10 mouse cellular contexts compared by ENCODE assay signal in the genomic region with DNA sequence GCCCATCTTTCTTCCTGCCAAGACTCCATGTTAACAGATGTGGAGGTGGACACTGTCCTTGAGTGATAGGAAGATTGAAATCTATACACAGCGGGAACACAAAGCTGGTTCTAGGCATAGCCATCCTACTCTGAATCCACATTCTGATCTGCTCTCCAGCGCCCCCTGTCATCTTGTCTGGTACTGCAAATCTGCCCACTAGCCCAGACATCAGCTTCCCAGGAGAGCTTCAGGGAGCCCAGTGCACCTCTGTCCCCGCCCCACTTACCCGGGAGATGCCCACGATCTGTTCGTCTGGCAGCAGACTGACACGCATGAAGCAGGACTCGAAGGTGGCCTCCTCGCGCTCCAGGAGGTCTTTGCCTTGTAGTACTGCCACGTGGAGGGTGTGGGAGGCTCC. TPM values are rescaled to one million over a fixed set of nuclear protein-coding genes. Genes with fewer than 3 reads are reported as not detected.
DNase-seq lines count a peak whose midpoint lies in the region; ATAC-seq and TF ChIP-seq lines count a peak whose summit lies in the region.
"Had no signal": no experiment of that assay in that cellular context is flagged by ENCODE, and none has a peak within 500 bp of the region (broad histone marks: within the 10 kb centered on the region; RNA-seq: fewer than 3 reads in every experiment).

No protein-coding gene starts in this region.

- H3K9ac ChIP-seq in liver, embryonic 11.5 days (ENCODE audit: low read depth, low read length), result no peak overlapping the region
- no peak overlapping the region for H3K9ac ChIP-seq in hindbrain, postnatal 0 days (replicated peaks; ENCODE audit: low read length)
- H3K9ac ChIP-seq in liver, postnatal 0 days (replicated peaks), result no peak overlapping the region
- H3K9ac ChIP-seq: liver, embryonic 15.5 days had no signal

- DNase-seq in liver, result peak; percentile 69
- DNase-seq in liver, embryonic 11.5 days (ENCODE audit: low spot score), result no peak
- peak; percentile 80 for DNase-seq in R1 (ENCODE audit: low read depth, low spot score)
- DNase-seq in cerebellum, adult 2 months, result peak; percentile 55 to 76
- peak; percentile 41 for DNase-seq in hindbrain, postnatal 0 days (ENCODE audit: low spot score)
- peak; percentile 80 for DNase-seq in liver, postnatal 0 days
- DNase-seq in retina, postnatal 1 day, result peak; percentile 80
- DNase-seq in Muller cell, postnatal 12 days (ENCODE audit: inconsistent ontology term), result no peak

- no peaks in the 10 kb centered on the region for H3K9me3 ChIP-seq in liver, embryonic 11.5 days (ENCODE audit: control insufficient read depth, low read length)
- no peaks in the 10 kb centered on the region for H3K9me3 ChIP-seq in hindbrain, postnatal 0 days (ENCODE audit: low read length)
- no peaks in the 10 kb centered on the region for H3K9me3 ChIP-seq in liver, postnatal 0 days (ENCODE audit: low read length)
- H3K9me3 ChIP-seq: liver, embryonic 15.5 days had no signal

- WGBS in liver, embryonic 11.5 days, result 14% methylated on average over 11 of the region's 11 CpGs
- WGBS in cerebellum, adult 2 months, result 19% methylated on average over 11 of the region's 11 CpGs
- WGBS in hindbrain, postnatal 0 days, result 17% methylated on average over 11 of the region's 11 CpGs
- WGBS in liver, postnatal 0 days (ENCODE audit: insufficient replicate concordance), result 14% methylated on average over 11 of the region's 11 CpGs

- H3K27me3 ChIP-seq in liver, embryonic 11.5 days (replicated peaks; ENCODE audit: control insufficient read depth, insufficient read depth, low read length), result peaks cover 5% of the 10 kb centered on the region
- H3K27me3 ChIP-seq in cerebellum, adult 2 months (ENCODE audit: control insufficient read depth, insufficient read depth, low read length), result no peaks in the 10 kb centered on the region
- H3K27me3 ChIP-seq in hindbrain, postnatal 0 days (ENCODE audit: insufficient read depth, low read length), result no peaks in the 10 kb centered on the region
- H3K27me3 ChIP-seq in liver, postnatal 0 days (ENCODE audit: insufficient read depth, low read length), result no peaks in the 10 kb centered on the region

- H3K4me1 ChIP-seq in liver, embryonic 11.5 days (replicated peaks; ENCODE audit: control insufficient read depth, insufficient read depth, low read length), result no peaks in the 10 kb centered on the region; the same call in none of the 2 replicates
- peaks cover 32% of the 10 kb centered on the region for H3K4me1 ChIP-seq in cerebellum, adult 2 months (ENCODE audit: control insufficient read depth, insufficient read depth, low read length)
- no peaks in the 10 kb centered on the region for H3K4me1 ChIP-seq in hindbrain, postnatal 0 days (ENCODE audit: insufficient read depth, low read length)
- no peaks in the 10 kb centered on the region; the same call in 1 of the 2 replicates for H3K4me1 ChIP-seq in liver, postnatal 0 days (ENCODE audit: insufficient read depth)

- ATAC-seq in liver, embryonic 11.5 days (replicated peaks; ENCODE audit: low FRiP score), result no peak
- ATAC-seq in hindbrain, postnatal 0 days, result 0 out of 2 replicates have a peak, but pooled peaks have one; percentile 18
- no peak for ATAC-seq in liver, postnatal 0 days

- TF ChIP-seq EP300 in liver, postnatal 0 days (IDR thresholded peaks at IDR 0.05; ENCODE audit: low read depth), result no peak

- no peak overlapping the region for H3K4me3 ChIP-seq in liver, embryonic 11.5 days (ENCODE audit: low read depth, low read length)
- no peak overlapping the region for H3K4me3 ChIP-seq in cerebellum, adult 2 months (replicated peaks; ENCODE audit: insufficient read depth, low read depth, low read length)
- H3K4me3 ChIP-seq in hindbrain, postnatal 0 days (ENCODE audit: low read length), result no peak overlapping the region
- H3K4me3 ChIP-seq in liver, postnatal 0 days (ENCODE audit: low read depth, low read length), result no peak overlapping the region
- H3K4me3 ChIP-seq: liver, embryonic 15.5 days had no signal

- peak; percentile 73 for TF ChIP-seq CTCF in cerebellum, adult 2 months (IDR thresholded peaks at IDR 0.05; ENCODE audit: borderline replicate concordance, insufficient read depth, low read depth, low read length)
- peak; percentile 73 for TF ChIP-seq CTCF in hindbrain, postnatal 0 days (IDR thresholded peaks at IDR 0.05; ENCODE audit: low read depth)
- peak; percentile 81 for TF ChIP-seq CTCF in liver, postnatal 0 days (IDR thresholded peaks at IDR 0.05; ENCODE audit: low read depth)

- no peaks in the 10 kb centered on the region for H3K36me3 ChIP-seq in liver, embryonic 11.5 days (ENCODE audit: control insufficient read depth, insufficient read depth, low read length)
- H3K36me3 ChIP-seq in hindbrain, postnatal 0 days (ENCODE audit: insufficient read depth, low read length), result no peaks in the 10 kb centered on the region
- H3K36me3 ChIP-seq in liver, postnatal 0 days (replicated peaks; ENCODE audit: insufficient read depth, low read length), result no peaks in the 10 kb centered on the region
- H3K36me3 ChIP-seq: liver, embryonic 15.5 days had no signal

- TF ChIP-seq POLR2A in cerebellum, adult 2 months (IDR thresholded peaks at IDR 0.05; ENCODE audit: borderline replicate concordance, insufficient read depth, low read length), result no peak

- H3K4me2 ChIP-seq in liver, embryonic 11.5 days, result no peak overlapping the region
- H3K4me2 ChIP-seq in hindbrain, postnatal 0 days (ENCODE audit: low read depth, low read length), result no peak overlapping the region
- H3K4me2 ChIP-seq in liver, postnatal 0 days (ENCODE audit: low read depth, low read length), result no peak overlapping the region
- H3K4me2 ChIP-seq: liver, embryonic 15.5 days had no signal

- H3K27ac ChIP-seq in liver, embryonic 11.5 days (ENCODE audit: low read depth, low read length), result no peak overlapping the region
- no peak overlapping the region for H3K27ac ChIP-seq in cerebellum, adult 2 months (ENCODE audit: insufficient read depth, low read length)
- no peak overlapping the region for H3K27ac ChIP-seq in hindbrain, postnatal 0 days
- H3K27ac ChIP-seq in liver, postnatal 0 days (ENCODE audit: low read depth), result no peak overlapping the region
- H3K27ac ChIP-seq: liver, embryonic 15.5 days had no signal

RNA-seq across cellular contexts. Expression of a gene that starts 17.0 kb away (rescaled TPM):
- polyA plus RNA-seq in liver, embryonic 11.5 days (2014; fragmentation: Nextera tagmentation; extraction: Ambion mirVana), result 10.3 and 14.3 TPM in 2 replicates
- 9.9 and 10.5 TPM in 2 replicates for polyA plus RNA-seq in cerebellum, adult 2 months (2012; rRNA removed)
- 3.5 and 7.2 TPM in 2 replicates for total RNA-seq in hindbrain, postnatal 0 days (2014; rRNA removed)
- 5.2 and 5.7 TPM in 2 replicates for polyA plus RNA-seq in hindbrain, postnatal 0 days (2015; fragmentation: Nextera tagmentation; extraction: Ambion mirVana)
- 14.8 and 19.0 TPM in 2 replicates for polyA plus RNA-seq in liver, postnatal 0 days (2015; fragmentation: Nextera tagmentation; extraction: Ambion mirVana)

RNA-seq across cellular contexts. Expression of a gene that starts 21.0 kb away (rescaled TPM):
- 0.26 and 0.27 TPM in 2 replicates for polyA plus RNA-seq in liver, embryonic 11.5 days (2014; fragmentation: Nextera tagmentation; extraction: Ambion mirVana)
- 82.4 and 104 TPM in 2 replicates for polyA plus RNA-seq in cerebellum, adult 2 months (2012; rRNA removed)
- total RNA-seq in hindbrain, postnatal 0 days (2014; rRNA removed), result 46.2 and 54.5 TPM in 2 replicates
- 9.0 and 9.9 TPM in 2 replicates for polyA plus RNA-seq in hindbrain, postnatal 0 days (2015; fragmentation: Nextera tagmentation; extraction: Ambion mirVana)
- polyA plus RNA-seq in liver, postnatal 0 days (2015; fragmentation: Nextera tagmentation; extraction: Ambion mirVana), result 0.15 and 0.19 TPM in 2 replicates

RNA-seq across cellular contexts. Expression of a gene that starts 42.2 kb away (rescaled TPM):
- 0.14 TPM in 1 of 2 replicates, not detected in the other for polyA plus RNA-seq in liver, embryonic 11.5 days (2014; fragmentation: Nextera tagmentation; extraction: Ambion mirVana)
- not detected in 2 replicates for polyA plus RNA-seq in cerebellum, adult 2 months (2012; rRNA removed)
- total RNA-seq in hindbrain, postnatal 0 days (2014; rRNA removed), result not detected in 2 replicates
- 0.13 TPM in 1 of 2 replicates, not detected in the other for polyA plus RNA-seq in hindbrain, postnatal 0 days (2015; fragmentation: Nextera tagmentation; extraction: Ambion mirVana)
- 5.8 and 7.6 TPM in 2 replicates for polyA plus RNA-seq in liver, postnatal 0 days (2015; fragmentation: Nextera tagmentation; extraction: Ambion mirVana)
- polyA plus RNA-seq: frontal cortex, adult 2 months had no signal

RNA-seq across cellular contexts. Expression of a gene that starts 54.0 kb away (rescaled TPM):
- 18.6 and 21.0 TPM in 2 replicates for polyA plus RNA-seq in liver, embryonic 11.5 days (2014; fragmentation: Nextera tagmentation; extraction: Ambion mirVana)
- polyA plus RNA-seq in cerebellum, adult 2 months (2012; rRNA removed), result 59.7 and 61.4 TPM in 2 replicates
- 82.6 and 84.0 TPM in 2 replicates for total RNA-seq in hindbrain, postnatal 0 days (2014; rRNA removed)
- polyA plus RNA-seq in hindbrain, postnatal 0 days (2015; fragmentation: Nextera tagmentation; extraction: Ambion mirVana), result 50.5 and 53.6 TPM in 2 replicates
- 220 and 283 TPM in 2 replicates for polyA plus RNA-seq in liver, postnatal 0 days (2015; fragmentation: Nextera tagmentation; extraction: Ambion mirVana)

RNA-seq across cellular contexts. Expression of a gene that starts 58.1 kb away (rescaled TPM):
- 39.8 and 40.2 TPM in 2 replicates for polyA plus RNA-seq in liver, embryonic 11.5 days (2014; fragmentation: Nextera tagmentation; extraction: Ambion mirVana)
- polyA plus RNA-seq in cerebellum, adult 2 months (2012; rRNA removed), result 87.1 and 90.4 TPM in 2 replicates
- total RNA-seq in hindbrain, postnatal 0 days (2014; rRNA removed), result 67.5 and 73.7 TPM in 2 replicates
- polyA plus RNA-seq in hindbrain, postnatal 0 days (2015; fragmentation: Nextera tagmentation; extraction: Ambion mirVana), result 18.0 and 19.8 TPM in 2 replicates
- polyA plus RNA-seq in liver, postnatal 0 days (2015; fragmentation: Nextera tagmentation; extraction: Ambion mirVana), result 7.8 and 8.5 TPM in 2 replicates

Comparison
In these comparisons a context has a peak if more than half of its experiments do, and no peak if none do; other contexts are left out.
1. DNase-seq: peak in liver (single experiment), R1 (single experiment), cerebellum, adult 2 months (2 of 2), hindbrain, postnatal 0 days (single experiment), liver, postnatal 0 days (single experiment) and retina, postnatal 1 day (single experiment); none in liver, embryonic 11.5 days (single experiment) and Muller cell, postnatal 12 days (single experiment).
2. Peak in every context shown above with its lines, with median percentiles within 50 percentile points of each other: CTCF ChIP-seq.